Mouse (Mus musculus): ENCODE data around the gene Hoxa6.

Hoxa6 gene

DNA sequence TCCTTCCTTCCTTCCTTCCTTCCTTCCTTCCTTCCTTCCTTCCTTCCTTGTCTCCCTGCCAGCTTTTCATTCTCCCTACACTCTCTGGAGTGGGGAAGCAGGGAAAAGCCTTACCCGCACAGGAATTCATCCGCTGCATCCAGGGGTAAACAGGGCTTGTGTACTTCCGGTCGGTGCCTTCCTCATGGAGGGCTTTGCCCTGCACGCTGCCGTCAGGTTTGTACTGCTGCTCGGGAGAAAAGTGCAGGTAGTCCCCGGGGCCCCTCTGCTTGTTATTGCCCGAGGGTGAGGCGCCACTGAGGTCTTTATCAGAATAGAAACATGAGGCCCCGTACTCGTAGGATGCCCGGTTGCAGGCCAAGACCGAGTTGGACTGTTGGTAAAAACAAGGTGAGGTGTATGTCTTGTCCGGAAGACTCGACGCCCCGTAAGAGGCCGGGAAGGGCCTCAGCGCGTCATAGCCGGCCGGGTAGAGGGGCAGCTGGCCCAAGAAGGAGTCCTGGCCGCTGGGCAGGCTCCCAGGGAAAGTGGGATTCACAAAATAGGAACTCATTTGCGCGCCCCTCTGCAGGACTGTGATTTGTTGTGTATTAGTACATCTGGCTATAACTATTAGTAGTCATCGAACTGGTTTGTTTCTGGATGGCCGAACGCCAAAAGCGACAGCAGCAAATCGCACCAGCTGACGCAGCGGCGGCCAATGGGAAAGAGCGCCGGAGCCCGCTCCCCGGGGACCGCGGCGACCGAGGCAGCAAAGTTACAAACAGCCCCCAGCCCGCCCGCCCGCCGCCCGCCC lies at the start of gene Hoxa6:
Hoxa6 (minus strand) TSS at position 651 of the 796 bp plus-strand sequence.
- ChIA-PET POLR2A (interaction anchor here in 1 of 4 experiments (1.0 kb wide), 1 partner anchor 14 kb away, joined by 3 read pairs; no protein-coding TSS in a partner anchor), CTCF (interaction anchor here in 1 of 4 experiments (0.6 kb wide), 1 partner anchor 171 kb away, joined by 4 read pairs; no protein-coding TSS in a partner anchor)

- POLR2A ChIA-PET, result interaction anchor here in 2 of 4 experiments (0.9 to 1.3 kb wide), 4 partner anchors 56 to 582 kb away, joined by 3 to 5 read pairs (median 3); partner anchors contain the start of gene Evx1 (in 1 of the 2)
- CTCF ChIA-PET, result interaction anchor here (0.6 to 4.8 kb wide), 70 partner anchors 9 to 986 kb away, joined by 3 to 45 read pairs (median 4); partner anchors contain the start of genes Hoxa10 (in 3 of the 4), Evx1 (in 1 of the 4) and Hoxa11 (in 1 of the 4)
Measured at GRCm38 (mm10) chr6:52256956-52257355, 48.4 kb upstream of the Hoxa6 start.

DNA sequence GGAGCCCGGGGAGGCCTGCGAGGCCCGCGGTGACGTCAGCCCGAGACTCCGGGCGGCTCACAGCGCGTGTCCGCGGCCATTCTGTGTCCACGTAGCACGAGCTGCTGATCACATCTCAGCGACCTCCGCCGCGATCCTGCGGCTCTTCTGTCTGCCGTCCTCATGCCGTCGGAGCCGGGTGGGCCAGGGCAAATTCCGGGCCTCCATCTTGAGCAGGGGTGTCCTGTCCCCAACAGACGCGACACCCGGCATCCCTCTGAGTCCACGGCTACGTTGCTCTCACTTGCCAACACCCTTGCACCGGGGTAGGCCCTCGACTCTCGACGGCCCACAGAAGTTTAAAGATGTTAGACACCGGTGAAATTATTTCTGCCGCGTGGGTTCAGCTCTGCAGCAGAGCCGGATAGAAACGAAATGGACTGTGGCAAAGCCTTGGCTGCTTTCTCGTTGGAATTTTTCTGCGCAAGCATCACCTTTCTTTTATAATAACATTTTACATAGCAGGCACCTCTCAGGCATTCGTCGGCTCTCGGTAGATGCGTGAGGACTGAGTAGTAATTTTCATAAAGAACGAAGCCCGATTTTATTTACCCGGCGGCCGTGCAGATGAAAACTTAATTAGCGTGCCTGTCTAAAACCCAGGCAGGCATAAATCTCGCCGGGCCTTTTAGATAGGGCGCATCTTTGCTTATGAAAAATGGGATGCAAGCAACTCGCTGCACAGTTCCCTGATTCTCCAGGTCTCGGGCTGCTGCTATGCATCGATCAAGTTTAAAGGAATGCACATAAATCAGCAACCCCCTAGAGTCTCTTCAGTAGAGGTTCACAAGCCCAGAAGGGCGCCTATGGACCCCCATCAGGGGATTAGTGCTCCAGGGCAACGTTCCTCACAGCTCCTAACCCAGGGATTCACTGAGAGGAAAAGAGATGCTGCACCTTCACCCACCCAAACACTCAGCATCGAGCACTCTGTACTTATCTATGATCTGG lies 45.3 kb upstream of the Hoxa6 start:
- ChIA-PET POLR2A (interaction anchor here in 2 of 4 experiments (0.6 to 0.9 kb wide), 2 partner anchors 11 to 91 kb away, joined by 3 to 4 read pairs; no protein-coding TSS in a partner anchor), CTCF (interaction anchor here in 3 of 4 experiments (0.6 to 1.9 kb wide), 4 partner anchors 13 to 718 kb away, joined by 3 to 5 read pairs (median 4); partner anchors contain the start of gene Hoxa10 (in 1 of the 3))

DNA sequence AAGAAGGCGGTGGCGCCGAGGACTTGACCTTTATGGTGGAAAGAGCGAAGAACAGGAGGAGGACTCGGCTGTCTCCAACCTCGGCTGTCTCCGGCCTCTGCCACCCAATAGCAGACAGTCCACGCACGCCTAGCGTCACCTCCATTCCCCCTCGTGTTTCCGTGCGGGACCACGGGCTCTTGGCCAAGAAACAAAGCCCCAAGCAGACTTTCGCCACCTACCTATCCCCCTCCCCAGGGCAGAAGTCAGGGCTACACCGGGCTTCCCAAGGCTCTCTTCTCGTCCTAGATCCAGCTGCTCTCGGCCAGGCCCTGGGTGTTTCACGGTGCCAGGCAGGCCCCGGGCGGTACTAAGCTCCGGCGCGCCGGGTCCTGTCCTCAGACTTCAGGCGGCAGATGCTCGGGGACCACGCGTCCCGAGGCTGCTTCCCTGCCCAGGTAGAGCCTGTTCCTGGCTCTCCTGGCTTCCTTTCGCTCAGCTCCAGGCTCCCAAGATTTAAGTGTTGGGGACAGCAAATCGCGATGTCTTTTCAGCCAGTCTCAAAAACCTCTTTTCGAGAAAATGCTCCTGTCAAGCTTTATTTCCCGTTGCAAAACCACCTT lies 44.4 kb upstream of the Hoxa6 start:
- CTCF ChIA-PET, result interaction anchor here in 2 of 4 experiments (1.4 to 3.6 kb wide), 4 partner anchors 12 to 719 kb away, joined by 3 to 14 read pairs (median 4); partner anchors contain the start of gene Hoxa10 (in 2 of the 2)

GRCm38 (mm10) chr6:52252016-52252774 lies 43.7 kb upstream of the Hoxa6 start:
- POLR2A ChIA-PET, result interaction anchor here in 2 of 4 experiments (0.7 to 2.3 kb wide), 5 partner anchors 7 to 508 kb away, joined by 3 to 9 read pairs (median 6); no protein-coding TSS in a partner anchor
- CTCF ChIA-PET, result interaction anchor here (0.6 to 3.6 kb wide), 9 partner anchors 10 to 1677 kb away, joined by 3 to 14 read pairs (median 3); partner anchors contain the start of gene Hoxa10 (in 2 of the 4)

More for the DNA sequence above, 44.4 kb upstream of the Hoxa6 start:
- POLR2A ChIA-PET, result interaction anchor here in 1 of 4 experiments (2.3 kb wide), 1 partner anchor 10 kb away, joined by 8 read pairs; no protein-coding TSS in a partner anchor

DNA sequence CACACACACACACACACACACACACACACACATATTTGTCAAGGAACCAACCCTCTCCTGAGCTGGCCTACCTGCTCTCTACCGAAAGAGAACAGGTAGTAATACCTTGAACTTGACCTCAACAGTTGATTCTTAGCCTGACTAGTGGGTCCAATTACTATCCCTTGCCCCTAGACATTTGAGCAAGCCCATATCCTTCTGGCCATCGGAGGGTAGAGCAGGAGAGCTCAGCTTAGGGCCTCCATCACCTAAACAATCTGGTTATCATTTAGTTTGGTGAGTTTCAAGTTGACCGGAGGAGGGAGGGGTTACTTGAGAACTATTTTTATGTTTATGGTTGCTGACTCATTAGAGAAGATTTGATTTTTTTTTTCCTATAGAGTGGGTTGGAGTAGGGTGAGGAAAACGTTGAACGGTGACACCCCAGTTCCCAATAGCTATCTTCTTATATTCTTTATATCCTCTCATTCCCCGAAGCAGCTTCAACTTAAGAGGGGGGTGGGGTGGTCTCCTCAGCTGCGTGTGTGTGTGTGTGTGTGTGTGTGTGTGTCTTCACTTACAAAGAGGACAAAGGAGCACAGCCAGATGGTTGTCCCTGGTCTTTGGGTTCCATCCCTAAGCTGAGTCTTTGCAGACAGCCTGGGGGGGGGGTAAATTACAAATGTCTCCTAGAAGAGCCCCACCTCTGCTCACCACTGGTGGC lies 42.8 kb upstream of the Hoxa6 start:
- ChIA-PET CTCF (interaction anchor here (0.6 to 3.6 kb wide), 7 partner anchors 10 to 1678 kb away, joined by 3 to 14 read pairs (median 3); partner anchors contain the start of gene Hoxa10 (in 2 of the 4)), POLR2A (interaction anchor here in 2 of 4 experiments (0.6 to 2.3 kb wide), 6 partner anchors 8 to 509 kb away, joined by 3 to 9 read pairs (median 6); no protein-coding TSS in a partner anchor)

GRCm38 (mm10) chr6:52249826-52250225 lies 41.3 kb upstream of the Hoxa6 start:
- ChIA-PET POLR2A (no interaction called here), CTCF (interaction anchor here in 2 of 4 experiments (0.6 to 3.6 kb wide), 2 partner anchors 9 to 10 kb away, joined by 3 to 14 read pairs; partner anchors contain the start of gene Hoxa10 (in 1 of the 2))

- ChIA-PET CTCF (interaction anchor here in 2 of 4 experiments (0.6 to 3.6 kb wide), 2 partner anchors 9 to 10 kb away, joined by 3 to 14 read pairs; partner anchors contain the start of gene Hoxa10 (in 1 of the 2)), POLR2A (interaction anchor here in 1 of 4 experiments (0.6 kb wide), 1 partner anchor 232 kb away, joined by 4 read pairs; no protein-coding TSS in a partner anchor)
Measured at GRCm38 (mm10) chr6:52249415-52249738, 40.9 kb upstream of the Hoxa6 start.

GRCm38 (mm10) chr6:52248638-52249414 lies 40.3 kb upstream of the Hoxa6 start:
- ChIA-PET POLR2A (interaction anchor here in 1 of 4 experiments (0.6 kb wide), 1 partner anchor 231 kb away, joined by 4 read pairs; no protein-coding TSS in a partner anchor), CTCF (interaction anchor here in 1 of 4 experiments (3.6 kb wide), 1 partner anchor 9 kb away, joined by 14 read pairs; the partner anchor contains the start of gene Hoxa10)

GRCm38 (mm10) chr6:52247766-52248637 lies 39.5 kb upstream of the Hoxa6 start:
- POLR2A ChIA-PET, result interaction anchor here in 1 of 4 experiments (1.0 to 1.7 kb wide), 5 partner anchors 12 to 71 kb away, joined by 3 to 5 read pairs (median 4); partner anchors contain the start of genes 5730596B20Rik and Hoxa7
- CTCF ChIA-PET, result interaction anchor here in 2 of 4 experiments (0.6 to 1.3 kb wide), 2 partner anchors 9 to 372 kb away, joined by 3 read pairs; no protein-coding TSS in a partner anchor

- ChIA-PET CTCF (interaction anchor here in 3 of 4 experiments (0.6 to 2.0 kb wide), 4 partner anchors 10 to 371 kb away, joined by 3 to 6 read pairs (median 3); no protein-coding TSS in a partner anchor), POLR2A (interaction anchor here in 2 of 4 experiments (0.5 to 1.7 kb wide), 7 partner anchors 10 to 70 kb away, joined by 3 to 5 read pairs (median 3); partner anchors contain the start of genes 5730596B20Rik (in 1 of the 2) and Hoxa7 (in 1 of the 2))
Measured at GRCm38 (mm10) chr6:52246916-52247315, 38.4 kb upstream of the Hoxa6 start.

DNA sequence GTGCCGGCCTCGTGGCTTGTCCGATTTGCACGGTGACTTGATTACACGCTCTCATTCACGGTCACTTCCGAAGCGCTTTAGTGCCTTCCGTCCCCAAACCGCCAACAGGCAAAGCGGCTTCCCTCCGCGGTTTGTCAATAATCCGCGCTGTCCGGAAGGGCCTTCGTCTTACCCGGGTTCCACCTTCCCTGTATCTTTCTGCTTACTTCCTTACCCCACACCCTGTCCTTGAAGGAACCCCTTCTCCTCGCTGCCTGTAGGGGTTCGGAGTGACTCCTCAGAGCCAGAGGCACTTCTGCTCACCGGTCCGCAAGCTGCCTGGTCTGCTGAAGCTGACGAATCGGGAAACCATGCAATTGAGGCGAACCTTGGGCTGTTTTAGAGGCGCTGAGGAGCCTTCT lies 37.9 kb upstream of the Hoxa6 start:
- ChIA-PET CTCF (interaction anchor here in 2 of 4 experiments (1.1 to 2.0 kb wide), 2 partner anchors 10 to 13 kb away, joined by 3 to 6 read pairs; no protein-coding TSS in a partner anchor), POLR2A (interaction anchor here in 3 of 4 experiments (0.5 to 1.7 kb wide), 7 partner anchors 10 to 489 kb away, joined by 3 to 5 read pairs (median 4); no protein-coding TSS in a partner anchor)

- ChIA-PET CTCF (interaction anchor here in 2 of 4 experiments (1.2 to 2.0 kb wide), 3 partner anchors 11 to 34 kb away, joined by 3 to 6 read pairs (median 4); no protein-coding TSS in a partner anchor), POLR2A (interaction anchor here in 2 of 4 experiments (0.6 to 1.7 kb wide), 6 partner anchors 12 to 320 kb away, joined by 3 to 6 read pairs (median 3); partner anchors contain the start of gene Hoxa13 (in 1 of the 2))
Measured at GRCm38 (mm10) chr6:52245757-52246142, 37.2 kb upstream of the Hoxa6 start, which contains the start of gene Hoxa11. Gene Hoxa11 (minus strand): TSS chr6:52245810.

All from embryonic stem cell, embryonic (primary cell).